Mouse (Mus musculus) bone marrow macrophage, adult 2 months (primary cell): ENCODE results near the gene Ttc9c. TPM values are rescaled to one million over a fixed set of nuclear protein-coding genes. Genes with fewer than 3 reads are reported as not detected.
A peak's percentile ranks its signal among the peaks of the same experiment; 100 is the strongest.

Experiments
- H3K27ac ChIP-seq: 2 replicates; pipeline ENCODE4 v1.5.1; 2012; ENCODE audit warnings: low read depth, low read length; ENCODE audit not compliant: insufficient read depth
- H3K4me1 ChIP-seq: 2 replicates; pipeline ENCODE4 v1.6.1; 2012; ENCODE audit warnings: low read length; ENCODE audit not compliant: control insufficient read depth, insufficient read depth
- H3K4me3 ChIP-seq: 2 replicates; pipeline ENCODE4 v1.5.1; 2012; ENCODE audit warnings: mild to moderate bottlenecking, low read length, moderate library complexity; ENCODE audit not compliant: insufficient read depth
- CTCF ChIP-seq: IDR thresholded peaks from 2 replicates; pipeline ENCODE4 v1.5.1; 2012; ENCODE audit warnings: low read depth, mild to moderate bottlenecking, low read length, moderate library complexity
- POLR2A ChIP-seq: IDR thresholded peaks from 2 replicates; pipeline ENCODE4 v1.6.1; 2012; ENCODE audit warnings: mild to moderate bottlenecking, low read depth, low read length, borderline replicate concordance
- polyA plus RNA-seq: library from polyadenylated mRNA; stranded (reverse); fragments of >200 nt; gene quantifications from 2 replicates; pipeline ENCODE4 v1.2.4, GENCODE M21; 2012; ENCODE audit not compliant: missing spikeins, insufficient read depth, insufficient read length

Gene Ttc9c
- 37.6 and 38.7 TPM in 2 replicates for polyA plus RNA-seq

GRCm38 (mm10) chr19:8818801-8819595, at the start of gene Ttc9c:
TSS of gene Ttc9c (minus strand) at chr19:8819333.
- TF ChIP-seq CTCF, result no peak
- no peak for TF ChIP-seq POLR2A
- Histone ChIP-seq H3K4me1 (peaks cover 15% of the 10 kb centered on the region), H3K27ac (peak within 1 kb of the TSS; percentile 96), H3K4me3 (peak within 1 kb of the TSS; percentile 83)

- Histone ChIP-seq H3K27ac (no peak overlapping the region), H3K4me1 (peaks cover 2% of the 10 kb centered on the region; the same call in 1 of the 2 replicates), H3K4me3 (no peak overlapping the region)
- TF ChIP-seq POLR2A, result no peak
- no peak for TF ChIP-seq CTCF
These were observed 45.1 kb upstream of the Ttc9c start for GRCm38 (mm10) chr19:8864265-8864664.

GRCm38 (mm10) chr19:8859018-8859417, 39.9 kb upstream of the Ttc9c start:
- H3K4me1 ChIP-seq, result peaks cover 7% of the 10 kb centered on the region
- TF ChIP-seq CTCF, result no peak
- no peak for TF ChIP-seq POLR2A
- no peak overlapping the region for H3K4me3 ChIP-seq
- no peak overlapping the region for H3K27ac ChIP-seq

DNA sequence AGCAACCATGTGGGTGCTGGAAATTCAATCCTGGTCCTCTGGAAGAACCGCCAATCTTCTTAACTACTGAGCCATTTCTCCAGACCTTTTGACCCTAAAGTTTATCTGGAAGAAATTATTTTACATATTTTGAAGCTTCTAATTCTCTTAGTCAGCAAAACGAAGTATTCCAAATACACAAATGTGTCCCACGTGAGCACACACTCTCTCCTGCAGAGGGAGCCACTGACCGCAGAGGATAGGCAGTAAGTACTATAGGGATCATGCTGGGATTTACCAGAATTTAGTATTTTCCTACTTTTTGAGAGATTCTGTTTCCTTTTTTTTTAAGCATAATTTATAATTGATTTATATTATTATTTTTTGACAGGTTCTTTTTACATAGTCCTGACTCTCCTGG, 38.6 kb upstream of the Ttc9c start:
- no peak overlapping the region for H3K27ac ChIP-seq
- no peak overlapping the region for H3K4me3 ChIP-seq
- H3K4me1 ChIP-seq, result peaks cover 5% of the 10 kb centered on the region
- TF ChIP-seq POLR2A, result no peak
- peak; percentile 32; the same call in 1 of the 2 replicates for TF ChIP-seq CTCF

- peaks cover 15% of the 10 kb centered on the region for H3K4me1 ChIP-seq
- no peak overlapping the region for H3K4me3 ChIP-seq
- H3K27ac ChIP-seq, result no peak overlapping the region
- no peak for TF ChIP-seq CTCF
- no peak for TF ChIP-seq POLR2A
These were observed 34.0 kb upstream of the Ttc9c start for GRCm38 (mm10) chr19:8853117-8853516.

DNA sequence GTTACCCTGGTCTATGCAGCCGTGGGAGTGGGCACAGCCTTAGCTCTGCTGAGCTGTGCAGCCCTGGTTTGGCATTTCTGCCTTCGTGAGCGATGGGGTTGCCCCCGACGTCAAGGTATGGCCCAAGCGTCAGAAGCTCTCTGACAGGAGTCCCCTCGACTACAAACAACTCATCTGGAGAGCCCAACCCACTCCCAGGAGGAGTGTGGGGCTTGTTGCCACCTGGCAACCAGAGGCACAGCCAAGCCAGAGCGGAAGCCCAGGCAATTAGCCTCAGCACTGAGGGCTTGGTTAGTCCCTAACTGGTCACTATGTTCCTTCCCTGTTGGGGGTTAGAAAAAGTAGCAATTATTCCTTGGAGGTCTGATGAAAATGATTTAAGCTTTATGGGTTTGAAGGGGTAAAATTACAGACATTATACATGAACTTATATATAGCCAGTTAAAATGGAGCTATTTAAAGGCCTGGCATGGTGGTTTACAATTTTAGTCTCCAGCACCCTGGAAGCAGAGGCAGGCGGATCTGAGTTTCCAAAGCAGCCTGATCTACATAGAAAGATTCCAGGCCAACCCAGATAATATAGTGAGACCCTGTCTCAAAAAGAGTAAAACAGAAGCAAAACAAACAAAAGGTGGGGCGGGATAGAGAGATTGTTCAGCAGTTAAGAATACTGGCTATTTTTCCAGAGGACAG, 33.2 kb upstream of the Ttc9c start:
- peaks cover 15% of the 10 kb centered on the region for H3K4me1 ChIP-seq
- H3K27ac ChIP-seq, result no peak overlapping the region
- H3K4me3 ChIP-seq, result no peak overlapping the region
- no peak for TF ChIP-seq POLR2A
- TF ChIP-seq CTCF, result no peak

DNA sequence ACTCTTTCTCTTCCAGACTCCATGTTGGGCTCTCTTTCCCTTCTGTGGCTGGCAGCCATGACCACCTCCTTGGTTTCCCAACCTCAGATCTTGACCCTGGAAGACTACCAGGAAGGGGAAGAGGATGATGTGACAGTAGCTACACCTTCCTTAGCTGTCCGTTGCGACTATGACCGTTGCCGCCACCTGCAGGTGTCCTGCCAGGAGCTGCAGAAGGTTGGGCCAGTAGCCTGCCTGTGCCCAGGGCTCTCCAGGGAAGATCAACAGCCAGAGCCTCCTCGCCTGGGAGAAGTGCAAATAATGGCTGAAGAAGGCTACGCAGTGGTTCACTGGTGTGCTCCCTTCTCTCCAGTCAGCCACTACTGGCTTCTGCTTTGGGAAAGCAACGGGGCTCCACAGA, 32.5 kb upstream of the Ttc9c start:
- H3K4me3 ChIP-seq, result no peak overlapping the region
- H3K27ac ChIP-seq, result no peak overlapping the region
- TF ChIP-seq POLR2A (no peak), CTCF (no peak)
- H3K4me1 ChIP-seq, result peaks cover 15% of the 10 kb centered on the region

DNA sequence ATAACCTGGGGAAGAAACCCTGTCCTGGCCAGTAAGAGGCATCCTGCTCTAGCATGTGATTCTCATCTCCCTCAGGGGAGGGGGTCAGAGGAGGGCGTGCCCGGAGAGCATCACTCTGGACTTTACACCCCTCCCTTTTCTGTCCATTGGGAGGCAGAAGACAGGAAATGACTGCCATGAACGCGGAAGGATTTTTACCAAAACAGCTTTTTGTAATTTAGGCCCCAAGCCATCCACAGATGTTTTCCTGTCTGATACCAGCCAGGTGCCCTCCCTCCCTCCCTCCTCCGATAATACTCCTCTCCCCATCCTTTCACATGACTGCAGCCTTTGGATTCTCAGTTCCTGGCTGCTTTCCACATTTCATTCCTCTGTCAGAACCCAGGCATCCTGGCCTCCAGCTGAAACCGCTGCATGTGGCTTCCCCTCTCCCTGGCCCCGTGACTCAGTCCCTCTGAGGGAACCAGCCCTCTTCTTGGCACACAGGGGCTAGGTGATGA, 31.3 kb upstream of the Ttc9c start, which contains the start of gene Lrrn4cl:
Gene Lrrn4cl, plus strand, starts transcription at position 367 of the 500 bp plus-strand sequence.
- Histone ChIP-seq H3K27ac (no peak within 1 kb of the TSS), H3K4me3 (no peak within 1 kb of the TSS), H3K4me1 (peaks cover 10% of the 10 kb centered on the region)
- TF ChIP-seq POLR2A (no peak), CTCF (no peak)

- Histone ChIP-seq H3K4me1 (peaks cover 24% of the 10 kb centered on the region), H3K27ac (no peak overlapping the region), H3K4me3 (no peak overlapping the region)
- TF ChIP-seq POLR2A (no peak), CTCF (no peak)
These were observed 29.2 kb upstream of the Ttc9c start for GRCm38 (mm10) chr19:8848356-8848755.
